Mouse (Mus musculus): ENCODE measurements at regions not wholly inside any gene's neighbourhood (a gene's known extent, or its start where the extent isn't known, plus 50 kb on each side); places are given as distances from the start of the nearest gene placed in this dataset.

DNA sequence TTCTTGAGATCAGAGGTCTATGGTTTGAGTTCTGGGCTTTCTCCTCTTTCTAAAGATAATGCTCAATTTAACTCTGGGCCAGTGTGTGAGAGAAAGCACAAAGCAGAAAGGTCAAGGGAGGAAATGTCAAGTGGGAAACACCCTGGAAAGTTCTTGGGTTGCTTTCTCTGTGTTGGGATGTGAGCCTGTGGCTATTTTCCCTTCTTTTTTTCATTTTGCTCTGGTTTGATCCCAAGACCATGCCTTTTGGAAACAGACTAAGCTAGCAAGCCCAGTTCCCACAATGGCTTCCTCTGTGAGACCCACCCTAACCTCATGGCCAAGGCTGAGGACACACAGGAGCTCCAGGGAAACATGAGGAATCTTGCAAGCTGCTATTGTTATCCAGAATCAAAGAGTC lies 216.4 kb upstream of the F930015N05Rik start:
- no peak for DNase-seq (ENCODE audit: low spot score in 2 of 2)

DNA sequence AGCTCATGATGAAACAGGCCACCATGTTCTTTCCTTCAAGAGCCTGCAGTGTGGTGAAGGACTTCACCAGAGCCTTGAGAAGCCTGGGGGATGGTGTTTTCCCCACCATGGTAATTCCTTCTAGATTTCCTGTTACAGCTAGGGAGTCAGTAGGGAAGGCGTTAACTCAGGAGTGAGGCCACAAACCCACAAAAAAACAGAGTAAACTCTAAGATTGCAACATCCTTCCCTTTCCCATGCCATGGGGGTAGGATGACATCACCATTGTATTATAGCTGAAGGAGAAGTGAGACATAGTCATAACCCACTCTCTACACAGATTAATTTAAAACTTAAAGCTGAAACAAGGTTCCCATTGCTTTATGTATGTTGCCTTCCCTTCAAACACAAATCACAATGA lies 218.7 kb upstream of the F930015N05Rik start:
- no peak for DNase-seq (ENCODE audit: low spot score in 2 of 2)

- peak in 1 of 2 experiments; percentile 12 for DNase-seq (ENCODE audit: low spot score in 2 of 2)
Observed at GRCm38 (mm10) chr11:64663166-64663565, 226.7 kb upstream of the F930015N05Rik start.

- DNase-seq (ENCODE audit: low spot score in 2 of 2): no peak
Observed at GRCm38 (mm10) chr11:64667010-64667409, 230.6 kb upstream of the F930015N05Rik start.

GRCm38 (mm10) chr11:64667521-64667920 lies 231.1 kb upstream of the F930015N05Rik start:
- DNase-seq (ENCODE audit: low spot score in 2 of 2): no peak

GRCm38 (mm10) chr11:64671898-64672297 lies 235.4 kb upstream of the F930015N05Rik start:
- no peak for DNase-seq (ENCODE audit: low spot score in 2 of 2)

DNA sequence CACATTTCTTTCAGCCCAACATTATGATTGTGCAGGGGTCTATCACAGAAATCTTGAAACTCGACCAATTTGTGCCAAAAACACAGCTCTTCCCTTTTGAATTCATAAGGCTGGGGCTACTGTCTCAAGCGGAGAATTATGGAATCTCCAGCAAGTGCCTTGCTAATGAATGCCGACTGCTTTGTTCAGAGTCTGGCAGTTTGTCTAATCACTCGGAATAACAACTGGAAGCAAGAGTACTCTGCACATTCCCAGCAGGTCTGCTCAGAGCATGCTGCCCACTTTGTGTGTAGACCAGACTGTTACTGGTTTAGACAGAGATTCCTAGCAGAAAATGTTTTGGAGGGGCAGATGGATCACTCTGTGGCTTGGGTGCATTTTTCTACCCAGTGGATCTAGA lies 237.1 kb upstream of the F930015N05Rik start:
- no peak for DNase-seq (ENCODE audit: low spot score in 2 of 2)

DNA sequence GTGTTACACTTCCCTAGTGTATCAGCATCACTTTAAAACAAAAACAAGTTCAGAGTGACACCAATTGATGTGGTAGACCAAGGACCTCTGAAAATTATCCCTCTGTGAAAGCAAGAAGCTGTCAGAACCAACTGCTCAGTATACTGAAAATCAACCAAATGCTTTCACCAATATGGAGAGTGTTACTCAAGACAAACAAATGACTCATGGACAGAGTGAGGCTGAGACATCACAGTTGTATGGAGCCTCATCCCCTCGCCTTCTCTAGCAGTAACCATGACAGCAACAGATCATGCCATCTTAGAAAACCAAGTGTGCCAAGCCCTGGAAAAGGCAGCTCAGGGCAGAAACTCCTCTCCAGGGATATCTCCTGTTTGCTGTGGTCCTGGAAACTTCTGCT lies 267.3 kb upstream of the F930015N05Rik start:
- DNase-seq (ENCODE audit: low spot score in 2 of 2): peak in 1 of 2 experiments; percentile 7

DNA sequence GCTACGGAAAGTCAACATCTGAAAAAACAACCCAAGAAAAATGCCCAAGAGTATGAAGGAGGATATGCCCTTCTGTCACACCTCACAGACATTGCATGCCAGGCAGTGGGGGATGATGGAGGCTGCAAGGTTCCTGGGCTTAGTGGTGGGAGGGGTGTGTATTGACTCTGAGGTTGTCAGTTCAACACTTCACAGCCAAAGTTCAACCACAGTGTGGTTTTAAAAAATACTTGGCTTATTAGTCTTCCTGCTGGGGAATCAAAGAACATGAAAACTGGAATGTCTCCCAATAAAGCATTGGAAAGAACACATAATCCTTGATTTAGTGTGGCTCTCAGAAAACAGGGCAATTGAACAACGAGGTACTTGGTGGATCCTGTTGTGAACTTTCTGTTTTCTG lies 267.0 kb upstream of the Elac2 start:
- no peak for DNase-seq (ENCODE audit: low spot score in 2 of 2)

- DNase-seq (ENCODE audit: low spot score in 2 of 2): no peak
Observed at GRCm38 (mm10) chr11:64715182-64715581, 263.7 kb upstream of the Elac2 start.

DNA sequence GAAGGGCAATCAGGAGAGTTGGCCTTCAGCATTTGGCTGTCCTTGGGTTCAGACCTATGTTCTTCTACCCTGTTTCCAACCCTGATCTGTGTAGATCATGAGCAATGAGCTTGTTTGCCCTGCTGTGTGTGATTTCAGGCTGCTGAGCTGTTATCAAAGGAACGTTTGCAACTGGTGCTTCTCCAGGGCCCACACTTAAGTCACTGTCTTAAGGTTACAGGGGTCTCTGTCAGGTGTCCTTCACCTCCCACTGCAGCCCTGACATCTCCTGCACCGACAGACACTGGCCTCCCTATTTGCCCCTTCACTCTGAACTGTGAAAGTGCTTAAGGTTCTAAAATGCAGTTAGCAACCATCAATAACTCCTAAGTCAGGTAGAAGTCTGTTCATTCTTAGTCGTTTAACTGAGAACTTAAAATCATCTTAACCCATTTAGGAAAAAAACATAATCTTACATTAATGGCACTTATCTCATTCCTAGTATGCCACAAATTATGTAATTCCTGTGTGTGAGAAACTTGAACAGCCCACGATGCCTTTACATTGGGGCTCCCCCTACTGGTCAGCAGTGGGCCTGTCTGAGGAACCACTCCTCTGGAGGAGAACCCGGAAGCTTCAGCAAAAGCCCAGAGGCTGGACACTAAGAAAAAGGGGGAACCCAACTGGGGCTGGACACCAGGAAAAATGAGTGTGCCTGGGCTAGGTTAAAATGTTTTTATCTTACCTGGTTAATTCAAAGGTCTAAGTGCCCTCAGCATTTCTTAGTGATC lies 260.3 kb upstream of the Elac2 start:
- peak; percentile 41 to 86 for DNase-seq (ENCODE audit: low spot score in 2 of 2)

- DNase-seq (ENCODE audit: low spot score in 2 of 2): no peak
Observed at GRCm38 (mm10) chr11:64726249-64726648, 252.6 kb upstream of the Elac2 start.

DNA sequence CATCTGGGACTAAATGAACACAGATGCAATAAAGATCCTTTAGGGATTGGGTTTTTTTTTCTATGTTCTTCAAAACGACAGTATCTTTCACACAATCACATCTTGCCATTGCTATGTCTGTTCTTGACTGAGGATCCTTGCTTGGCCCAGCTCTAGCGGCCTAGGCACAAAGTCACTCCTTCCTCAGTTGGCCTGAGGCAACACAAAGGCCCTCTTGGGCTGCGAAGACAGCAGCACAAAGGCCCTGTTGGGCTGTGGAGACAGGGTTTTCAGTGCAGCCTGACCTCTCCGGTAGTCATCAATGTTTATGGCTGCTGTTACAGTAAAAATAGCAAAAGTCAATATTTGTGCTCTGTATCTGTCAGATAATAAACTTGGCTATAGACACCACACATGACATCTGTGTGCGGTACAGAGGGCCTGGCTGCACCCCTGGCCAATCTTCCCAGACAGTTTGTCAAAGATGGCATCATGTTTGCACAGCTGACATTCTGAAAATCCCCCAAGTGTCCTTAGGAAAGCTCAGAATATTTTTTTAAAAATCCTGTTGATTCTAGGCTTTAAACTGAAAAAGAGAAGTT lies 250.9 kb upstream of the Elac2 start:
- no peak for DNase-seq (ENCODE audit: low spot score in 2 of 2)

- no peak for DNase-seq (ENCODE audit: low spot score in 2 of 2)
Observed at GRCm38 (mm10) chr11:64738948-64739347, 239.9 kb upstream of the Elac2 start.

- DNase-seq (ENCODE audit: low spot score in 2 of 2): peak in 1 of 2 experiments; percentile 19
Observed at GRCm38 (mm10) chr11:64743753-64744152, 235.1 kb upstream of the Elac2 start.

GRCm38 (mm10) chr11:64746146-64746545 lies 232.7 kb upstream of the Elac2 start:
- DNase-seq (ENCODE audit: low spot score in 2 of 2): no peak

GRCm38 (mm10) chr11:64749976-64750375 lies 228.9 kb upstream of the Elac2 start:
- DNase-seq (ENCODE audit: low spot score in 2 of 2): peak in 1 of 2 experiments; percentile 2

- no peak for DNase-seq (ENCODE audit: low spot score in 2 of 2)
Observed at GRCm38 (mm10) chr11:64752299-64752698, 226.5 kb upstream of the Elac2 start.

GRCm38 (mm10) chr11:64752816-64753215 lies 226.0 kb upstream of the Elac2 start:
- no peak for DNase-seq (ENCODE audit: low spot score in 2 of 2)

- DNase-seq (ENCODE audit: low spot score in 2 of 2): no peak
Observed at GRCm38 (mm10) chr11:64754076-64754475, 224.8 kb upstream of the Elac2 start.

DNA sequence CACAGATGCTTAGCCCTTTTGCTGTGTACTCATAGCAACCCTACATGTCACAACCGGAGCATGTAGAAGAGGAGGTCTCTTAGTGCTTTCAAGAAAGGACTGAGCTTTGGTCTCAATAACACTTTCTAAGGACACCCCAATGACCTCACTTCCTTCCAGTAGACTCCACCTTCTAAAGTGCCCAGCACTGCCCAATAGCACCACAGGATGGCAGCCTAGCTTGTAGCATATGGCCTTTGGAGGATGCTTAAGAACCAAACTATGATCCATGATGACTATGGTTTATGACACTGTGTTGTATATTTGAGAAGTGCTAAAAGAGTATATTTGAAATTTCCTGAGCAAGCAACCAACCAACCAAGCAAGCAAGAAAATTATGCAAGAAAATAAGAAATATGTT lies 223.3 kb upstream of the Elac2 start:
- DNase-seq (ENCODE audit: low spot score in 2 of 2): no peak

DNA sequence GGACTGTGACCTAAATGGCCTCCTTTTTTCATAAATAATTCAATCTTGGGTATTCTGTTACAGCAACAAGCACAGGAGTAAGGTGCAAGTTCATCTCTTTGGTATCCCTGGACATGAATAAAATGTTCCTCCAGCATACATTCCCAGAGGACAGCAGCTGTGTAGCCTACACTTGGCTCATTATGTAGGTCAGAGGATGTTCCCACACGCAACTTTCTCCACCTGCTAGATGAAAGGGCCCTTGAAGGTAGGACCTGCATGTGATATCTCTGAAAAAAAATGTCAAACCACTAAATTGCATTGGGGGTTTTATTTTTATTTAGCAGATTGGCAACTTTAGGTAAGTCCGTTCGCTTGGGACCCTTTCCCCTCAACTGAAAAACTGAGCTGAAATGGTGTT lies 218.2 kb upstream of the Elac2 start:
- DNase-seq (ENCODE audit: low spot score in 2 of 2): no peak

DNA sequence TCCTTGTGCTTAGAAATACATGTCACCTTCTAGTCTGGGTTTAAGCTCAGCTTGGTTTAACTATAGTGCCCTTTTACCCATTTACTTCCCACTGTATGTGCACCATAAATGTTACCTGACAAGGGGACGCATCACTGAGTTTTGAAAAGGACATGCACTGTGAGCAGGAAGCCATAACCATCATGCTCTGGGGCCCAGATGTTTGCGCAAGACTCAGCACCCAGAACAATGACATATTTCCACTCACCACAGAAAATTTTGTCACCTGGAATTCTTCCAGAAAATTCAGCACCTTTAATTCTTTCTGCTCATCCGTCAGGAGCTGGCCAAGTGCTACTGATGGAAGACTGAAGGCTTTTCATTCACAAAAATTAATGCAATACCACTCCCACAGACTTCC lies 216.1 kb upstream of the Elac2 start:
- DNase-seq (ENCODE audit: low spot score in 2 of 2): no peak

Measured in layer of hippocampus, adult 18-20 months (tissue).